Mouse (Mus musculus): ENCODE results near the gene Gm3286.

Gene Gm3286

DNA sequence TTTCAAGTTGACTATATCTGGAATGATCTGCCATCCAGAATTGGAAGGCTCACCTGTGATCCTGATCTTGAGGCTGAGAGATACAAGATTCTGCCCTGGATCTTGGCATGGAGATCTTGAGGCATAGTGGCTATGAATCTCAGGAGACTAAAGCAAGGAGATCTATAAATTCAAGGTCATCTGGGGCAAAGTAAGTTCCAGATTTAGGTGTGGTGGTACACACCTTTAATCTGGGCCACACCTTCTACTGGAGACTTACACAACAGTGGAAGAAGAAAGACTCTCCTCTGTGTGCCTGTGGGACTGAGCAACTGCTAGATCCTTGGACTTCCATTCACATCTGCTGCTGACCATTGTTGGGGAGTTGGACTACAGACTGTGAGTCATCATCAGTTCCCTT, at the start of gene Gm3286:
Gene Gm3286 (plus strand): TSS at position 301 of the 400 bp plus-strand sequence.
- in situ Hi-C loops (cut with MboI, MseI): loop anchor here (10.0 to 25.0 kb wide), 2 partner anchors 294 to 1648 kb away; no protein-coding TSS in a partner anchor
